ENCODE assay signal across 24 mouse cellular contexts in the genomic region with DNA sequence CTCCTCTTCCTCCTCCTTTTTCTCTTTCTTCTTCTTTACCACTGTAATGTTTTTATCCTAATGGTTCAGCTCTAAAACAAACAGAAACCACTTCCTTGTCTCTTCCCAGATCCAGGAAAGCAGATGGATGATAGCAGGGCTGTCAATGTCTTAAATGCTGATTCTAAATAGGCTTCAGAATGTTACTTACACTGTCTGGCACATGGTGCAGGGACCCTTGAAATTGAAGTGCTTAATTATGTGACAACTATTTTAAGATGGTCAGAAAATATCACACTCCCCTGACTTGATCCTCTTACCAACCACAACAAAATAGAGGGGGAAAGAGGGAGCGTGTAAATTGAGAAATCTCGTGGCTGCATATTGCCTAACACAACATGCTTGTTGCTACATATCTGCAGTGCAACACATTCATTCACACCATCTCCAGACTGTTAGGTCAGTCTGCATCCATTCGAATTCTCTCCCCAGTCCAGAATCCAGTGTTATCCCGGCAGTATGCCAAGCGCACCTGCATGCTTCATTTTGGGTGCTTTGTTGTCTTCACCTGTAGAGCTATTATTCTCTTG.
DNase-seq lines count a peak whose midpoint lies in the region; ATAC-seq and TF ChIP-seq lines count a peak whose summit lies in the region.
"Had no signal": no experiment of that assay in that cellular context is flagged by ENCODE, and none has a peak within 500 bp of the region (broad histone marks: within the 10 kb centered on the region; RNA-seq: fewer than 3 reads in every experiment).

No protein-coding gene starts in this region.

- no peak overlapping the region for H3K27ac ChIP-seq in forebrain, embryonic 14.5 days (ENCODE audit: low read depth, low read length)
- no peak overlapping the region for H3K27ac ChIP-seq in forebrain, embryonic 13.5 days
- H3K27ac ChIP-seq in forebrain, postnatal 0 days (ENCODE audit: low read depth, low read length): no peak overlapping the region
- no peak overlapping the region for H3K27ac ChIP-seq in forebrain, embryonic 10.5 days
- H3K27ac ChIP-seq: embryonic facial prominence, embryonic 12.5 days; embryonic facial prominence, embryonic 15.5 days; heart, embryonic 15.5 days; hindbrain, embryonic 14.5 days; hindbrain, postnatal 0 days had no signal

- no peaks in the 10 kb centered on the region for H3K9me3 ChIP-seq in forebrain, embryonic 14.5 days (replicated peaks; ENCODE audit: control insufficient read depth, low read length)
- H3K9me3 ChIP-seq in forebrain, embryonic 13.5 days (replicated peaks): no peaks in the 10 kb centered on the region
- no peaks in the 10 kb centered on the region for H3K9me3 ChIP-seq in forebrain, postnatal 0 days (ENCODE audit: low read length)
- H3K9me3 ChIP-seq in forebrain, embryonic 10.5 days: no peaks in the 10 kb centered on the region
- H3K9me3 ChIP-seq: embryonic facial prominence, embryonic 12.5 days; embryonic facial prominence, embryonic 15.5 days; heart, embryonic 12.5 days; heart, embryonic 15.5 days had no signal

- 84% methylated on average over 5 of the region's 5 CpGs for WGBS in forebrain, embryonic 14.5 days
- WGBS in forebrain, embryonic 13.5 days: 88% methylated on average over 5 of the region's 5 CpGs
- 75% methylated on average over 5 of the region's 5 CpGs for WGBS in forebrain, postnatal 0 days
- whole genome bisulfite sequencing in forebrain, embryonic 10.5 days: 94% methylated on average over 5 of the region's 5 CpGs

- H3K27me3 ChIP-seq in forebrain, embryonic 14.5 days (replicated peaks; ENCODE audit: control insufficient read depth, insufficient read depth, low read length): no peaks in the 10 kb centered on the region
- no peaks in the 10 kb centered on the region for H3K27me3 ChIP-seq in forebrain, embryonic 13.5 days
- H3K27me3 ChIP-seq in forebrain, postnatal 0 days (ENCODE audit: insufficient read depth, low read length): no peaks in the 10 kb centered on the region
- no peaks in the 10 kb centered on the region for H3K27me3 ChIP-seq in forebrain, embryonic 10.5 days (ENCODE audit: poor library complexity, severe bottlenecking)
- H3K27me3 ChIP-seq: embryonic facial prominence, embryonic 12.5 days; embryonic facial prominence, embryonic 15.5 days; heart, embryonic 12.5 days; heart, embryonic 15.5 days; Patski had no signal

- H3K9ac ChIP-seq in forebrain, embryonic 14.5 days (ENCODE audit: low read length): no peak overlapping the region
- no peak overlapping the region for H3K9ac ChIP-seq in forebrain, embryonic 13.5 days
- no peak overlapping the region for H3K9ac ChIP-seq in forebrain, postnatal 0 days
- H3K9ac ChIP-seq: embryonic facial prominence, embryonic 12.5 days; embryonic facial prominence, embryonic 15.5 days; heart, embryonic 12.5 days; heart, embryonic 15.5 days; hindbrain, embryonic 14.5 days had no signal

- H3K36me3 ChIP-seq in forebrain, embryonic 14.5 days (ENCODE audit: control insufficient read depth, insufficient read depth, low read length): no peaks in the 10 kb centered on the region
- H3K36me3 ChIP-seq in forebrain, embryonic 13.5 days (ENCODE audit: poor library complexity, severe bottlenecking): no peaks in the 10 kb centered on the region
- no peaks in the 10 kb centered on the region for H3K36me3 ChIP-seq in forebrain, postnatal 0 days (ENCODE audit: insufficient read depth)
- no peaks in the 10 kb centered on the region for H3K36me3 ChIP-seq in forebrain, embryonic 10.5 days (replicated peaks)
- H3K36me3 ChIP-seq: embryonic facial prominence, embryonic 12.5 days; embryonic facial prominence, embryonic 15.5 days; heart, embryonic 12.5 days; heart, embryonic 15.5 days had no signal

- no peak overlapping the region for H3K4me3 ChIP-seq in forebrain, embryonic 14.5 days (ENCODE audit: low read depth, low read length)
- H3K4me3 ChIP-seq in forebrain, embryonic 13.5 days: no peak overlapping the region
- H3K4me3 ChIP-seq in forebrain, postnatal 0 days (ENCODE audit: low read depth, low read length): no peak overlapping the region
- H3K4me3 ChIP-seq in forebrain, embryonic 10.5 days: no peak overlapping the region
- H3K4me3 ChIP-seq: embryonic facial prominence, embryonic 12.5 days; embryonic facial prominence, embryonic 15.5 days; heart, embryonic 12.5 days; heart, embryonic 15.5 days had no signal

- peaks cover 4% of the 10 kb centered on the region; the same call in 1 of the 2 replicates for H3K4me1 ChIP-seq in forebrain, embryonic 14.5 days (ENCODE audit: control insufficient read depth, insufficient read depth, low read length)
- no peaks in the 10 kb centered on the region for H3K4me1 ChIP-seq in forebrain, embryonic 13.5 days
- peaks cover 3% of the 10 kb centered on the region; the same call in 1 of the 2 replicates for H3K4me1 ChIP-seq in forebrain, postnatal 0 days (ENCODE audit: insufficient read depth)
- no peaks in the 10 kb centered on the region for H3K4me1 ChIP-seq in forebrain, embryonic 10.5 days
- H3K4me1 ChIP-seq: embryonic facial prominence, embryonic 12.5 days; embryonic facial prominence, embryonic 15.5 days; heart, embryonic 12.5 days; heart, embryonic 15.5 days had no signal

- H3K4me2 ChIP-seq in forebrain, embryonic 14.5 days (ENCODE audit: low read length): no peak overlapping the region
- H3K4me2 ChIP-seq in forebrain, embryonic 13.5 days: no peak overlapping the region
- no peak overlapping the region for H3K4me2 ChIP-seq in forebrain, postnatal 0 days (ENCODE audit: low read depth)
- H3K4me2 ChIP-seq: embryonic facial prominence, embryonic 12.5 days; embryonic facial prominence, embryonic 15.5 days; heart, embryonic 12.5 days; heart, embryonic 15.5 days; hindbrain, embryonic 14.5 days had no signal

- no peak for DNase-seq in forebrain, embryonic 14.5 days (ENCODE audit: low spot score)
- DNase-seq in forebrain, postnatal 0 days: no peak
- DNase-seq in forebrain, embryonic 10.5 days (ENCODE audit: extremely low spot score, low spot score): no peak
- DNase-seq in thymus, adult 18-20 months: no peak
- DNase-seq: adrenal gland, postnatal 10 days; adrenal gland, postnatal 36 days; cerebellum, adult 18-20 months; cerebellum, adult 9-10 months; gastrocnemius, postnatal 14 days; heart, adult 18-20 months; heart, postnatal 10 days; heart, postnatal 4 days; kidney, adult 18-20 months had no signal

- TF ChIP-seq CTCF in forebrain, postnatal 0 days (IDR thresholded peaks at IDR 0.05; ENCODE audit: low read depth): no peak

- 0 out of 2 replicates have a peak, but pooled peaks have one; percentile 20 for ATAC-seq in forebrain, embryonic 14.5 days
- no peak for ATAC-seq in forebrain, embryonic 13.5 days
- peak; percentile 25; the same call in 1 of the 2 replicates for ATAC-seq in forebrain, postnatal 0 days
- ATAC-seq in granulocyte monocyte progenitor cell, adult 5-6 weeks (replicated peaks; ENCODE audit: poor library complexity, severe bottlenecking): peak; percentile 99
- ATAC-seq: hindbrain, postnatal 0 days; inflammation-experienced regulatory T-cells, adult 6 months; intestine, embryonic 16.5 days; Patski had no signal
